Mouse (Mus musculus) embryonic facial prominence, embryonic 10.5 days (tissue): ENCODE measurements around the gene Zfp746. TPM values are rescaled to one million over a fixed set of nuclear protein-coding genes. Genes with fewer than 3 reads are reported as not detected.
A peak's percentile ranks its signal among the peaks of the same experiment; 100 is the strongest.

Experiments used
- DNase-seq: peaks from one replicate; pipeline ENCODE4 v3.0.0-alpha.2; 2017; ENCODE audit warnings: low spot score
- H3K27ac ChIP-seq: fragments of 300-500 bp; sonication (generic); replicated peaks from 2 replicates; pipeline ENCODE4 v1.5.1; 2016; ENCODE audit warnings: mild to moderate bottlenecking
- H3K27me3 ChIP-seq: fragments of 300-500 bp; sonication (generic); replicated peaks from 2 replicates; pipeline ENCODE4 v1.6.1; 2016; ENCODE audit warnings: low read depth, mild to moderate bottlenecking; ENCODE audit not compliant: poor library complexity, severe bottlenecking
- H3K36me3 ChIP-seq: fragments of 300-500 bp; sonication (generic); replicated peaks from 2 replicates; pipeline ENCODE4 v1.6.1; 2016; ENCODE audit warnings: mild to moderate bottlenecking, moderate library complexity
- H3K4me1 ChIP-seq: fragments of 300-500 bp; sonication (generic); 2 replicates; pipeline ENCODE4 v1.6.1; 2016
- H3K4me3 ChIP-seq: fragments of 300-500 bp; sonication (generic); 2 replicates; pipeline ENCODE4 v1.5.1; 2016; ENCODE audit warnings: mild to moderate bottlenecking, moderate library complexity
- H3K9me3 ChIP-seq: fragments of 300-500 bp; sonication (generic); 2 replicates; pipeline ENCODE4 v1.6.1; 2016; ENCODE audit warnings: mild to moderate bottlenecking
- WGBS: fragments of 180-500 bp; shearing (Covaris S2); methylation state at CpG from one replicate; pipeline ENCODE4 v1.1.7; 2016; 5-methylcytosine and 5-hydroxymethylcytosine counted together
- polyA plus RNA-seq: library from polyadenylated mRNA; unstranded; fragments of >200 nt; fragmentation: Nextera tagmentation; extraction: Ambion mirVana; gene quantifications from 2 replicates; pipeline ENCODE4 v1.2.1, GENCODE M21; 2016

Gene Zfp746
- polyA plus RNA-seq, 1 experiment from 2014 or later: 21.6 TPM

DNA sequence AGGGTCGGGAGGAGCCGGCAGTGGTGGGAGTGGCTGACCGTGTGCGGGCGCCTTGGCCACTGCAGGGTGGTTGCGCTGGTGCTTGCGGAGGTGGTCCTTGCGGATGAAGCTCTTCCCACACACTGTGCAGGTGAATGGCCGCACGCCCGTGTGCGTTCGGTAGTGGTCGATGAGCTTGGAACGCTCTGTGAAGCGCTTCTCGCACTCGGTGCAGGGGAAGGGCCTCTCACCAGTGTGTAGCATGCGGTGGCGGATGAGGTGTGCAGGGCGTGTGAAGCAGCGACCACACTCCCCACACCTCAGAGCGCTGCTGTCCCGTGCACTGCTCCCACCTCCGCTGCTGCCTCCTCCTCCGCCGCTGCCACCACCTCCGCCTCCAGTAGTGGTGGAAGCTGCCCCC lies 22.5 kb downstream of the Zfp746 start:
- no peak for DNase-seq
- no peaks in the 10 kb centered on the region for H3K9me3 ChIP-seq
- no peak overlapping the region for H3K4me3 ChIP-seq
- no peaks in the 10 kb centered on the region for H3K4me1 ChIP-seq
- peaks cover 80% of the 10 kb centered on the region for H3K36me3 ChIP-seq
- H3K27me3 ChIP-seq: no peaks in the 10 kb centered on the region
- 96% methylated on average over 28 of the region's 28 CpGs for WGBS
- H3K27ac ChIP-seq: no peak overlapping the region

DNA sequence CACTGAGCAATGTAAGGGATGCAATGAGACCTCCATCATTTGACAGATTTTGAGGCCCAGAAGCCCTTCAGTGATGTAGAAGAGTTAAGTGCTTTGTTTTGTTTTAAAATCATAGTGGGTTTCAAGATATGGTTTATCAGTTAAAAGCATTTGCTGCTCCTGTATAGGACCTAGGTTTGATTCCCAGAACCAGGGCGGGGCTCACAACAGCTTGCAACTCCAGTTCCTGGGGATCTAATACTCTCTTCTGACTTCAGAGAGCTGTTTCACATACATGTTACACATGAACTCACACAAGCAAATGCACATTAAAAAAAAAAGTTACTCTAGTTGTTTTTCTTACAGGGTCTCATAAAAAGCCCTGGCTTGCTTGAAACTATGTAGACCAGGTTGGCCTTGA lies 25.5 kb downstream of the Zfp746 start:
- 93% methylated on average over 1 of the region's 1 CpGs for WGBS
- no peak for DNase-seq
- Histone ChIP-seq H3K36me3 (peaks cover 52% of the 10 kb centered on the region), H3K27me3 (no peaks in the 10 kb centered on the region), H3K27ac (no peak overlapping the region), H3K4me1 (no peaks in the 10 kb centered on the region), H3K4me3 (no peak overlapping the region), H3K9me3 (no peaks in the 10 kb centered on the region)

GRCm38 (mm10) chr6:48060421-48060820 lies 26.0 kb downstream of the Zfp746 start:
- H3K27ac ChIP-seq: no peak overlapping the region
- no peaks in the 10 kb centered on the region for H3K4me1 ChIP-seq
- peaks cover 48% of the 10 kb centered on the region for H3K36me3 ChIP-seq
- no peak for DNase-seq
- H3K9me3 ChIP-seq: no peaks in the 10 kb centered on the region
- 82% methylated on average over 2 of the region's 2 CpGs for WGBS
- no peaks in the 10 kb centered on the region for H3K27me3 ChIP-seq
- H3K4me3 ChIP-seq: no peak overlapping the region

DNA sequence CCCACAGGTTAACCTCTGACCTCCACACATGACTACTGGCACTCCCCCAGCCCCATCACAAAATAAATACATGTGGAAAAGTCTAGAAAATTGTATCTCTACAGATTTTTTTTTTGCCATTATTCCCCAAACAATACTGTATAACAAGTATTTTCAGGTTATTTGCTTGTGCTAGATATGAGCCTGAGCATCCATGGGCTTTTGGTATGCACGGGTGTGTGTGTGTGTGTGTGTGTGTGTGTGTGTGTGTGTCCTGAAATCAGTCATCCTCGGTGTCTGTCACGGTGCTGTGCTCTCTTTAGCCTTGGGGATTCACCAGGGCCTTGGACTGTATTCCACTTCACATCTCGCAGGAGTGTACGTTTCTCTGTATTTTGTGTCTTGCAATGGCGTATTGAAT lies 34.3 kb downstream of the Zfp746 start:
- no peak for DNase-seq
- H3K27me3 ChIP-seq: no peaks in the 10 kb centered on the region
- H3K4me3 ChIP-seq: no peak overlapping the region
- 0 out of 2 replicates have a peak, but pooled peaks cover 3% of the 10 kb centered on the region for H3K36me3 ChIP-seq
- WGBS: 81% methylated on average over 6 of the region's 6 CpGs
- H3K4me1 ChIP-seq: peaks cover 18% of the 10 kb centered on the region
- no peaks in the 10 kb centered on the region for H3K9me3 ChIP-seq
- no peak overlapping the region for H3K27ac ChIP-seq

- Histone ChIP-seq H3K4me1 (peaks cover 21% of the 10 kb centered on the region), H3K4me3 (no peak overlapping the region), H3K27ac (no peak overlapping the region), H3K27me3 (no peaks in the 10 kb centered on the region), H3K36me3 (0 out of 2 replicates have a peak, but pooled peaks cover 3% of the 10 kb centered on the region), H3K9me3 (no peaks in the 10 kb centered on the region)
- WGBS: 83% methylated on average over 2 of the region's 2 CpGs
- no peak for DNase-seq
Measured at GRCm38 (mm10) chr6:48051666-48052065, 34.7 kb downstream of the Zfp746 start.

DNA sequence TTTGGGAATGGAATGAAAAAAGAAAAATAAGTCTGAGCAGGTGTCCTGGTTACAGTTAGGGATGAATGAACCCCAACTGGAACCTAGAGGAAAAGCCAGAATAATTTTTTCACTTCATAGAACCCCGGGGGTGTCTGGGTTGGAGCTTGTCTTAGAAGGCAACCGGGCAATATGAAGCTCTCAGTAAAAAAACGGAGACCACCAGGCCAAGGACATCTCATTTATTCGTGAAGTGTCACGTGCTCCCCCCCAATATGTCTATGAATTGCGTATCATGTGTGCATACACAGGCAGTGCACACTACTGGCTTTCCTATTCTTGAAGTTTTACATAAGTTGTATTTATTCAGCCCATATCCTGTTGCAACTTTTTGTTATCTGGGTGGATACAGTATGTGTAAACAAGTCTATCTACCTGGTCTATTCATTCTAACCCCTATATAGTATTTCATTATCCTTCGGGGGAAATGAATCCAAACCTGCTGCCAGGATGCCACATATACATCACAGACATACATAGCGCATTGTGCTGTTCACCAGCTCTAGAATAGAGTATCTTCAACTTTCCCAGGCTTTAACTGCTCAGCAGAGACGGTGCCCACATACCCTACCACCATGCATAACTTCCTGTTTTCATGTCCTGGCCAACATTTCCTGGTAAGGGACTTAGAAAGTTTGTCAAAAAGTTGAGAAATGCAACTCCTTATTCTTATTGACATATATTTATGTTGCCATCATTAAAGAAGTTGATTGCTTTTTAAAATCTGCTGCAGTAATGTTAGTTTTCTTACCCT lies 36.9 kb downstream of the Zfp746 start:
- H3K4me3 ChIP-seq: peak overlapping the region; percentile 86
- peak overlapping the region; percentile 94 for H3K27ac ChIP-seq
- no peak for DNase-seq
- H3K4me1 ChIP-seq: peaks cover 22% of the 10 kb centered on the region
- H3K9me3 ChIP-seq: no peaks in the 10 kb centered on the region
- 62% methylated on average over 9 of the region's 9 CpGs for WGBS
- no peaks in the 10 kb centered on the region for H3K27me3 ChIP-seq
- peaks cover 9% of the 10 kb centered on the region for H3K36me3 ChIP-seq

DNA sequence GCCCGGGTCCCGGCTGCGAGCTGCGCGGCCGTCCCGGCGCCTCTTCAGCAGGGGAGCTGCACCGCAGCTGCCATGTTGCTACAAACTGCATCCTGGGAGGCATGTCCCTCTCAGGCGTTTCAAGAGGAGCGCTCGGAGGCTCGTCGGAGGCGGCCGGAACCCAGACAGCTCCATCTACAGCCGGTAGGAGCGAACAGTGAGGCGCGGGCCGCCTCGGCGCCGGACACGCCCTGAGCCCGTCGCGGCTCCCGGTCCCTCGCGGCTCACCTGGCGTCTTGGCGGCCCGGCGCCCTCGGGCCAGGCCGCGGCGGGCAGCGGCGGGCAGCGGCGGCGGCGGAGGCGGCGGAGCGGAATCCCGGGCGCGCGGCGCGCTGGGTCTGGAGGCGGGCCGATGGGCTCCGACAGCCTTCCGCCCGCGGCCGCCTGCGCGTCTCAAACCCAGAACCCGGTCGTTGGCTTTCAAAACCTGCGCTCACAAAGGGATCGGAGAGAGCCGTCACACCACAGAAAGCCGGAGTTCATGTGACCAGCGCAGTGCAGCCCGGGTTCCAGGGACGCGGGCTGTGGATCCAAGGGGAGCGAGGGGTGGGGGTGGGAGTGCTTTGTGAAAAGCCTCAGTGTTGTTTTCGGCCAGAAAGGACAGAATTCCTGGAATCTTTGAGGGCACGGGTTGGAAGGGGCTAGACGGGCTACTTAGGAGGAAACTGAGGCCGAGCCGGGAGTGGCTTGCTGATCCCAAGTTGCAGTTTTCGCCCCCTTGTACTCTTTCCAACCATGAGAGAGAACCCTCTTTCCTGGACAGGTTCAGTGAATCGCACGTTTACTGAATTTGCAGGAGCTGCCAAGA lies 37.7 kb downstream of the Zfp746 start, which contains the start of gene Zfp777:
Zfp777 (minus strand) TSS at position 486 of the 847 bp plus-strand sequence.
- peak; percentile 87 for DNase-seq
- H3K4me3 ChIP-seq: peak within 1 kb of the TSS; percentile 86
- no peaks in the 10 kb centered on the region for H3K27me3 ChIP-seq
- peak within 1 kb of the TSS; percentile 94 for H3K27ac ChIP-seq
- 1% methylated on average over 82 of the region's 82 CpGs for WGBS
- peaks cover 22% of the 10 kb centered on the region for H3K4me1 ChIP-seq
- no peaks in the 10 kb centered on the region for H3K9me3 ChIP-seq
- peaks cover 17% of the 10 kb centered on the region for H3K36me3 ChIP-seq

- H3K27me3 ChIP-seq: no peaks in the 10 kb centered on the region
- H3K4me3 ChIP-seq: peak overlapping the region; percentile 86
- H3K9me3 ChIP-seq: no peaks in the 10 kb centered on the region
- peak overlapping the region; percentile 94 for H3K27ac ChIP-seq
- 11% methylated on average over 148 of the region's 150 CpGs for WGBS
- peaks cover 27% of the 10 kb centered on the region for H3K36me3 ChIP-seq
- peaks cover 22% of the 10 kb centered on the region for H3K4me1 ChIP-seq
- peak; percentile 69 for DNase-seq
Measured at GRCm38 (mm10) chr6:48047450-48048351, 38.7 kb downstream of the Zfp746 start.

DNA sequence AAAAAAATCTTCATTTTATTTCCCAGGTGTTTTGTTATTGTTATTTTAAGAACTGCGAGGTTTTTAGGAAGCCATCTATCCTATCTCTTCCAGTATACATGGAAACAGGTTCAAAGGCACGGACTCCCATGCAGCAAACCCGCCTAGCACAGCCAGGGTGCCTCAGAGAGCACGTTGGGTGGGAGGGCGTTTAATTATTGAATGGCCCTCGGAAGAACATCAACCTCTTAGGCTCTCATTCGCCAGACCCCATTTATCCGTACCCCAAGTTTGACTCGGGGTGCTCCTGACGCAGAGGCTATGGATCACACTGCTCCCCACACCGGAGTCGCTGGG lies 39.3 kb downstream of the Zfp746 start:
- WGBS: 9% methylated on average over 12 of the region's 12 CpGs
- peaks cover 33% of the 10 kb centered on the region for H3K36me3 ChIP-seq
- peaks cover 22% of the 10 kb centered on the region for H3K4me1 ChIP-seq
- peak overlapping the region; percentile 94 for H3K27ac ChIP-seq
- no peak for DNase-seq
- H3K4me3 ChIP-seq: peak overlapping the region; percentile 86
- no peaks in the 10 kb centered on the region for H3K27me3 ChIP-seq
- no peaks in the 10 kb centered on the region for H3K9me3 ChIP-seq

DNA sequence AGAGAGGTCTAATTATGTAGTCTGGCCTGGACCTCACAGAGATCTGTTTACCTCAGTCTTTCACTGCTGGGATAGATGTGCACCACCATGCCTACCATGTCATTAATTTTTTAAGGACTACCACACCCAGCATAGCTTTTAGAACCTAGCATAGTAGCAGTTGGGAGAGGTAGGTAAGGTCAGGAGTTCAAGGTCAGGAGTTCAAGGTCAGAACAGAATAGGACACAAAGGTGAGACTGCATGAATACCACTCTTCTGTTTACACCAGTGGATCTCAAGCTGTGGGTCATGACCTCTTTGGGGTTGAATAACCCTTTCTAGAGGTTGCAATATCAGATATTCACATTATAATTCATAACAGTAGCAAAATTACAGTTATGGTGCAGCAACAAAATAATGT lies 53.7 kb downstream of the Zfp746 start:
- no peak overlapping the region for H3K27ac ChIP-seq
- no peak overlapping the region for H3K4me3 ChIP-seq
- no peaks in the 10 kb centered on the region for H3K9me3 ChIP-seq
- DNase-seq: no peak
- H3K36me3 ChIP-seq: peaks cover 99% of the 10 kb centered on the region
- no peaks in the 10 kb centered on the region for H3K27me3 ChIP-seq
- no peaks in the 10 kb centered on the region for H3K4me1 ChIP-seq

GRCm38 (mm10) chr6:48025905-48026660 lies 60.3 kb downstream of the Zfp746 start:
- peaks cover 23% of the 10 kb centered on the region for H3K9me3 ChIP-seq
- no peak overlapping the region for H3K27ac ChIP-seq
- WGBS: 80% methylated on average over 10 of the region's 10 CpGs
- no peaks in the 10 kb centered on the region for H3K4me1 ChIP-seq
- H3K4me3 ChIP-seq: no peak overlapping the region
- peaks cover 98% of the 10 kb centered on the region for H3K36me3 ChIP-seq
- H3K27me3 ChIP-seq: peaks cover 11% of the 10 kb centered on the region; the same call in 1 of the 2 replicates
- DNase-seq: no peak
